Mouse (Mus musculus): ENCODE measurements around the gene Pla2r1.

DNA sequence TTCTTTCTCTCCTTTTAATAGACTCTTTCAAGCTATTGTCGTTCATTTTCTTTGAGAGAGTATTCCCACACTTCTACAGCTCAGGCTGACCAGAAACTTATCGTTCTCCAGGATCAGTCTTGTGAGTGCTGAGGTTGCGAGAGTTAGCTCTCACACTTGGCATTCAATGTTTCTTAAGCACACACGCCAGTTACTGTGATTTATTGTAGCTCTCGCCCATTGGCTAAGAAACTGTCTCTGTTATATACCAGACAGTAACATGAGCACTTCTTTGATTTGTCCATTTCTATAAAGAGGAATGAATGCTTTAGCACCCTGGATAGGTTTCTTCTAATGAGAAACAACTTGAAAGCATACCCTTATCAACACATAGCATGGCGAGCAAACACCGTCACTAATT is 185.2 kb downstream of the Pla2r1 start:
- no peak for TF ChIP-seq CTCF (IDR thresholded peaks at IDR 0.05; ENCODE audit: low read depth, low read length)
- no peak for TF ChIP-seq POLR2AphosphoS5 (IDR thresholded peaks at IDR 0.05; ENCODE audit: insufficient replicate concordance, low read depth, low read length)
